Mouse (Mus musculus): ENCODE results near the gene Itpkb.

- no peak for TF ChIP-seq GATA2 (IDR thresholded peaks at IDR 0.05; ENCODE audit: borderline replicate concordance, low read depth, low read length)
- no peak for TF ChIP-seq CTCF (IDR thresholded peaks at IDR 0.05; ENCODE audit: low read depth, low read length)
- TF ChIP-seq TAL1 (conservative IDR thresholded peaks at IDR 0.05; ENCODE audit: low read depth, low read length) = no peak
Observed at GRCm38 (mm10) chr1:180364720-180365119, 34.4 kb downstream of the Itpkb start.

Data from G1E (cell line).